Mouse (Mus musculus) hindbrain, embryonic 14.5 days (tissue): ENCODE data around the gene G6pc2. TPM values are rescaled to one million over a fixed set of nuclear protein-coding genes. Genes with fewer than 3 reads are reported as not detected.

Experiments
- ATAC-seq: fragments of 200-750 bp; cut with Nextera tagmentation; 2 replicates; pipeline ENCODE4 v1.8.0; 2017; ENCODE audit warnings: moderate number of reproducible peaks, mild to moderate bottlenecking, moderate TSS enrichment, moderate library complexity; ENCODE audit not compliant: low FRiP score
- DNase-seq: peaks from one replicate; pipeline ENCODE4 v3.0.0-alpha.2; 2015; ENCODE audit warnings: low spot score
- H3K27ac ChIP-seq: fragments of 300-500 bp; sonication (generic); 2 replicates; pipeline ENCODE4 v1.5.1; 2014; ENCODE audit warnings: mild to moderate bottlenecking, moderate library complexity
- H3K27me3 ChIP-seq: fragments of 300-500 bp; sonication (generic); 2 replicates; pipeline ENCODE4 v1.6.1; 2014; ENCODE audit warnings: mild to moderate bottlenecking, low read length, mixed read lengths; ENCODE audit not compliant: control insufficient read depth, insufficient read depth
- H3K36me3 ChIP-seq: fragments of 300-500 bp; sonication (generic); replicated peaks from 2 replicates; pipeline ENCODE4 v1.6.1; 2014; ENCODE audit not compliant: control insufficient read depth, insufficient read depth
- H3K4me1 ChIP-seq: fragments of 300-500 bp; sonication (generic); replicated peaks from 2 replicates; pipeline ENCODE4 v1.6.1; 2014; ENCODE audit warnings: antibody characterized with exemption, low read length, mixed read lengths; ENCODE audit not compliant: control insufficient read depth, insufficient read depth
- H3K4me2 ChIP-seq: fragments of 300-500 bp; sonication (generic); replicated peaks from 2 replicates; pipeline ENCODE4 v1.6.1; 2014; ENCODE audit warnings: mild to moderate bottlenecking, moderate library complexity
- H3K4me3 ChIP-seq: fragments of 300-500 bp; sonication (generic); replicated peaks from 2 replicates; pipeline ENCODE4 v1.5.1; 2014; ENCODE audit warnings: mild to moderate bottlenecking, low read length
- H3K9ac ChIP-seq: fragments of 300-500 bp; sonication (generic); 2 replicates; pipeline ENCODE4 v1.6.1; 2014
- H3K9me3 ChIP-seq: fragments of 300-500 bp; sonication (generic); 2 replicates; pipeline ENCODE4 v1.6.1; 2016; ENCODE audit warnings: low read length; ENCODE audit not compliant: control insufficient read depth
- WGBS: fragments of 180-500 bp; shearing (Covaris S2); extraction: QIAGEN DNeasy Blood & Tissue Kit; methylation state at CpG from one replicate; pipeline ENCODE4 v1.1.7; 2014; 5-methylcytosine and 5-hydroxymethylcytosine counted together
- polyA plus RNA-seq: library from polyadenylated mRNA; unstranded; fragments of >200 nt; fragmentation: Nextera tagmentation; extraction: Ambion mirVana; gene quantifications from 2 replicates; pipeline ENCODE4 v1.2.1, GENCODE M21; 2014

G6pc2 gene
- 0.21 and 0.42 TPM in 2 replicates for polyA plus RNA-seq

GRCm38 (mm10) chr2:69210773-69211172 lies at the start of gene G6pc2:
TSS of gene G6pc2 (plus strand) at chr2:69211073.
- Histone ChIP-seq H3K27me3 (no peaks in the 10 kb centered on the region), H3K4me2 (no peak within 1 kb of the TSS), H3K4me3 (no peak within 1 kb of the TSS), H3K9ac (no peak within 1 kb of the TSS), H3K36me3 (no peaks in the 10 kb centered on the region), H3K27ac (no peak within 1 kb of the TSS), H3K9me3 (no peaks in the 10 kb centered on the region), H3K4me1 (no peaks in the 10 kb centered on the region)
- 81% methylated on average over 7 of the region's 7 CpGs for WGBS
- ATAC-seq, result no peak
- DNase-seq, result no peak

- WGBS, result 62% methylated on average over 9 of the region's 9 CpGs
- Histone ChIP-seq H3K27me3 (no peaks in the 10 kb centered on the region), H3K4me1 (no peaks in the 10 kb centered on the region), H3K9ac (no peak overlapping the region), H3K36me3 (no peaks in the 10 kb centered on the region), H3K4me2 (no peak overlapping the region), H3K27ac (no peak overlapping the region), H3K4me3 (no peak overlapping the region), H3K9me3 (no peaks in the 10 kb centered on the region)
- DNase-seq, result no peak
- no peak for ATAC-seq
These were observed 40.3 kb upstream of the G6pc2 start for GRCm38 (mm10) chr2:69170395-69171077.

GRCm38 (mm10) chr2:69175296-69175695 lies 35.6 kb upstream of the G6pc2 start:
- Histone ChIP-seq H3K9me3 (no peaks in the 10 kb centered on the region), H3K9ac (no peak overlapping the region), H3K4me2 (no peak overlapping the region), H3K36me3 (no peaks in the 10 kb centered on the region), H3K27ac (no peak overlapping the region), H3K27me3 (no peaks in the 10 kb centered on the region), H3K4me1 (no peaks in the 10 kb centered on the region), H3K4me3 (no peak overlapping the region)
- ATAC-seq (no peak), DNase-seq (no peak)
- WGBS, result 77% methylated on average over 5 of the region's 5 CpGs

GRCm38 (mm10) chr2:69179721-69180120 lies 31.2 kb upstream of the G6pc2 start:
- Histone ChIP-seq H3K4me3 (no peak overlapping the region), H3K36me3 (no peaks in the 10 kb centered on the region), H3K9ac (no peak overlapping the region), H3K27ac (no peak overlapping the region), H3K4me1 (no peaks in the 10 kb centered on the region), H3K27me3 (no peaks in the 10 kb centered on the region), H3K9me3 (no peaks in the 10 kb centered on the region), H3K4me2 (no peak overlapping the region)
- DNase-seq, result no peak
- 88% methylated on average over 4 of the region's 4 CpGs for WGBS
- no peak for ATAC-seq

GRCm38 (mm10) chr2:69187990-69188389 lies 22.9 kb upstream of the G6pc2 start:
- 88% methylated on average over 2 of the region's 2 CpGs for WGBS
- Histone ChIP-seq H3K4me1 (no peaks in the 10 kb centered on the region), H3K4me2 (no peak overlapping the region), H3K27me3 (no peaks in the 10 kb centered on the region), H3K27ac (no peak overlapping the region), H3K4me3 (no peak overlapping the region), H3K9me3 (no peaks in the 10 kb centered on the region), H3K9ac (no peak overlapping the region), H3K36me3 (no peaks in the 10 kb centered on the region)
- ATAC-seq (no peak), DNase-seq (no peak)

GRCm38 (mm10) chr2:69188732-69189131 lies 22.1 kb upstream of the G6pc2 start:
- no peaks in the 10 kb centered on the region for H3K27me3 ChIP-seq
- H3K9ac ChIP-seq, result no peak overlapping the region
- no peak overlapping the region for H3K27ac ChIP-seq
- no peaks in the 10 kb centered on the region for H3K4me1 ChIP-seq
- WGBS, result 85% methylated on average over 6 of the region's 6 CpGs
- no peak for DNase-seq
- no peak overlapping the region for H3K4me3 ChIP-seq
- H3K9me3 ChIP-seq, result no peaks in the 10 kb centered on the region
- H3K4me2 ChIP-seq, result no peak overlapping the region
- no peak for ATAC-seq
- H3K36me3 ChIP-seq, result no peaks in the 10 kb centered on the region

GRCm38 (mm10) chr2:69189222-69189621 lies 21.7 kb upstream of the G6pc2 start:
- H3K4me1 ChIP-seq, result no peaks in the 10 kb centered on the region
- H3K4me2 ChIP-seq, result no peak overlapping the region
- no peak for ATAC-seq
- no peaks in the 10 kb centered on the region for H3K27me3 ChIP-seq
- H3K4me3 ChIP-seq, result no peak overlapping the region
- H3K9me3 ChIP-seq, result no peaks in the 10 kb centered on the region
- H3K9ac ChIP-seq, result no peak overlapping the region
- H3K36me3 ChIP-seq, result no peaks in the 10 kb centered on the region
- H3K27ac ChIP-seq, result no peak overlapping the region
- DNase-seq, result no peak
- 75% methylated on average over 4 of the region's 4 CpGs for WGBS

GRCm38 (mm10) chr2:69191059-69191458 lies 19.8 kb upstream of the G6pc2 start:
- Histone ChIP-seq H3K4me1 (no peaks in the 10 kb centered on the region), H3K27me3 (no peaks in the 10 kb centered on the region), H3K9ac (no peak overlapping the region), H3K36me3 (no peaks in the 10 kb centered on the region), H3K4me3 (no peak overlapping the region), H3K27ac (no peak overlapping the region), H3K4me2 (no peak overlapping the region), H3K9me3 (no peaks in the 10 kb centered on the region)
- no peak for ATAC-seq
- no peak for DNase-seq
- 94% methylated on average over 5 of the region's 5 CpGs for WGBS

- Histone ChIP-seq H3K4me3 (no peak overlapping the region), H3K4me2 (no peak overlapping the region), H3K4me1 (no peaks in the 10 kb centered on the region), H3K27ac (no peak overlapping the region), H3K36me3 (no peaks in the 10 kb centered on the region), H3K9ac (no peak overlapping the region), H3K9me3 (no peaks in the 10 kb centered on the region), H3K27me3 (no peaks in the 10 kb centered on the region)
- DNase-seq (no peak), ATAC-seq (no peak)
- 92% methylated on average over 5 of the region's 5 CpGs for WGBS
These were observed 17.3 kb upstream of the G6pc2 start for GRCm38 (mm10) chr2:69193555-69193954.

GRCm38 (mm10) chr2:69205185-69205584 lies 5.7 kb upstream of the G6pc2 start:
- peak overlapping the region; percentile 50; the same call in 1 of the 2 replicates for H3K9ac ChIP-seq

More at GRCm38 (mm10) chr2:69205185-69205584, 5.7 kb upstream of the G6pc2 start:
- Histone ChIP-seq H3K36me3 (no peaks in the 10 kb centered on the region), H3K27ac (no peak overlapping the region), H3K27me3 (no peaks in the 10 kb centered on the region), H3K9me3 (no peaks in the 10 kb centered on the region), H3K4me1 (no peaks in the 10 kb centered on the region; the same call in 1 of the 2 replicates), H3K4me3 (peak overlapping the region; percentile 68), H3K4me2 (peak overlapping the region; percentile 83)
- ATAC-seq (no peak), DNase-seq (no peak)
- 18% methylated on average over 6 of the region's 6 CpGs for WGBS
